Mouse (Mus musculus): ENCODE results near the gene Plin4. TPM values are rescaled to one million over a fixed set of nuclear protein-coding genes. Genes with fewer than 3 reads are reported as not detected.

The Plin4 gene
- total RNA-seq, 2 experiments from 2014 or later = 135 to 136 TPM

DNA sequence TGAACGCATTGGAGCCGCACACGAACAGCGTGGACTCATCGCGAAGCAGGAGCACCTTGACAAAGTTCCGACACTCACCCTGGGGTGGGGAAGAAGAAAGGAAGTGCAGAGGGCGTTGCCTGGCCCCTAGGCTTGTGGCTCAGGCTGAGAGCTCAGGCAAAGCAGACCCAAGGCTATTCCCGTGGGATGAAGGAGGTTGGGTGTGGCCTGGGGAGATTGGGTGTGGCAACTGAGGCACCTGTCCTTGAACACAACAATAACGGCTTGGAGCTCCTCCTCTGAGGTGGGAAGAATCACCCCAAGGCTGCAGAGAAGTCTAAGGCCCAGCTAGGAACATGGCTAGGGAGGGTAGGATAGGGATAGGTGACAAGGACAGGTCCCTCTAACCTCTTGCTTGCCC lies 21.5 kb upstream of the Plin4 start:
- no peak for DNase-seq (ENCODE audit: low spot score)
- intact Hi-C loops (cut with DNase I) = loop anchor here (5.0 kb wide), 1 partner anchor 221 kb away; no protein-coding TSS in a partner anchor

- no peak for DNase-seq (ENCODE audit: low spot score)
- intact Hi-C loops (cut with DNase I) = no loop called here
Measured at GRCm38 (mm10) chr17:56128246-56128645, 18.6 kb upstream of the Plin4 start.

DNA sequence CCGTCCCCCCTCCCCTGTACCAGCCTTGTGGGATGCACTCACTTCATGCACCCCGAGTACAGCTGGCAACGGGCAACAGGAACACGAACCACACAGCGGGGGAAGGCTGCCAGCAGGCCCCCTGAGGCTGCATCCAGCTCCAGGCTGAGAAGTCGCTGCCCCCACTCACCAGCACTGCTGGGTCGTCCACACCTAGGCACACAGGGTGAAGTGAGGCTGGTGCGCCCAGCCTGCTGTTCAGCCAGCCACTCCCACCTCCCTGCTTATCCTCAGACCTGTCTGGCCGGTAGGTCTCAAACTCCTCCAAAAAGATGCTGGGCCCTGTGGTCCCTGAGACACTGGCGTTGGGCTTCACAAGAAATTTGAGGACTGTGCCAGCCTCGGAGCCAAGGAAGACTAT lies 16.6 kb upstream of the Plin4 start:
- DNase-seq (ENCODE audit: low spot score) = no peak
- intact Hi-C loops (cut with DNase I) = no loop called here

DNA sequence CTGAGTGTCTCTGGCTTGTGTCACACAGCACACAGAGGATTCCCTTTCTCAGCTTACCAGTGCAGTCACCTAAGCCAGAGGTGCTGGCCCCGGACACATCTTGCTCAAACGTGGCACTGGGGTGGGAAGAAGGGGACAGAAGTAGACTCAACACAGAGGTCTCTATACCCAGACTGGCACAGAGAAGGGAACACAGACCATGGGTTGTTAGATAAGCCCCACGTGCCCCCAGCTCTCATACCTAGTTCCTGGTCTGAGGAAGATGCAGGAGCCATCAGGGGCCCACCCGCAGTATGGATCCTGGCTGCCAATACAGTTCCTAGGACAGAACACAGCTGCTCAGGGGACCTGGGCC lies 15.7 kb upstream of the Plin4 start:
- intact Hi-C loops (cut with DNase I) = no loop called here
- DNase-seq (ENCODE audit: low spot score) = no peak

GRCm38 (mm10) chr17:56124377-56125275 lies 15.0 kb upstream of the Plin4 start:
- intact Hi-C loops (cut with DNase I) = no loop called here

DNA sequence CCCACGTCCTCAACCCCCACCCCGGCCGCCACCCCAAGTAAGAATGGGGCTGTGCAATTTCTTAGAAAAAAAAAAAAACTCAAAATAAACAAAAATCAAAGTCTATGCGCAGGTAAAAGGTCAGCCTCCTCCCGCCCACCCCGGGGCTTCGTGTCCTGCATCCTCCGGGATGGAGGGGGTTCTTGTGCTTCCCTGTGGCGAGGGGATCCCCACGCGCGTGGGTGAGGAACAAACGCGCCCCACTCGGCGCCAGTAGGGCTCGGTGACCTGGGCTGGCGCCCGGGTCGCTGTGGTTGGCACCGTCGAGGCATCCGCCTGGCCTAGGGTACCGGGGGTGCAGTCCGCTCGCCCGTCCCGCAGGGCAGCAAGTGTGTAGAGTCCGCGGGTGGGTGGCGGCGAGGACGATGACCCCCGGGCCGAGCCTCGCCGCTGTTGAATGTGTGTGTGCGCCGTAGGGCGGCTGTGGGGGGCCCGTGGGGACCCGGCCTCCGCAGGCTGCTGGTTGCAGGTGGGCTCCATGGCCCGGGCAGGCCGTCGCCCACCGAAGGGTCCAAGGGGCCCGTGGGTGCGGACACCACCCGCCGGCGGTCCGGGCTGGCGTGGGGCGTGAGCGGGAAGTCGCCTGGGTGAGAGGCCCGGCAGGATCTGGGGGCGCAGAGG lies 14.2 kb upstream of the Plin4 start:
- no peak for DNase-seq (ENCODE audit: low spot score)
- intact Hi-C loops (cut with DNase I) = no loop called here

More at GRCm38 (mm10) chr17:56124377-56125275, 15.0 kb upstream of the Plin4 start:
- no peak for DNase-seq (ENCODE audit: low spot score)

GRCm38 (mm10) chr17:56123161-56123560 lies 13.6 kb upstream of the Plin4 start:
- no peak for DNase-seq (ENCODE audit: low spot score)
- intact Hi-C loops (cut with DNase I) = no loop called here

DNA sequence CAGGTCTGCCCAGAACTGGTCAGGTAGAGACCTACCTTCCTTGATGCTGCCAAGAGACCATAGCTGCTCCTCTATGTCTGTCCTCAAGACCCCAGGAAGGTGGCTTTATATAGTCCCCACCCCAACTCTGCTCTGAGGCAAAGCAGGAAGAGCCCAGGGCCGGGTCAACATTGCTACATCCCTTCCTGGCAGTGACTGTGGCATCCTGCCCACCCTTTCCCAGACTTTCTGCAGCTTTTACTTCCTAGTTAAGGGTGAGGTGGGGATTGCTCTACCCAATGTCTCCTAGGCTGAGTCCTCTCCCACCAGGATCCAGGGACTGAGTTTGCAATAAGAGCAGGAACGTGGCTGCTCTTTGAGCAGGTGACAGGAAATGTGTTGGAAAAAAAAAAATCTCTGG lies 12.2 kb upstream of the Plin4 start, which contains the start of gene Lrg1:
TSS of gene Lrg1 (minus strand) at position 176 of the 400 bp plus-strand sequence.
- DNase-seq (ENCODE audit: low spot score) = no peak
- intact Hi-C loops (cut with DNase I) = no loop called here

DNA sequence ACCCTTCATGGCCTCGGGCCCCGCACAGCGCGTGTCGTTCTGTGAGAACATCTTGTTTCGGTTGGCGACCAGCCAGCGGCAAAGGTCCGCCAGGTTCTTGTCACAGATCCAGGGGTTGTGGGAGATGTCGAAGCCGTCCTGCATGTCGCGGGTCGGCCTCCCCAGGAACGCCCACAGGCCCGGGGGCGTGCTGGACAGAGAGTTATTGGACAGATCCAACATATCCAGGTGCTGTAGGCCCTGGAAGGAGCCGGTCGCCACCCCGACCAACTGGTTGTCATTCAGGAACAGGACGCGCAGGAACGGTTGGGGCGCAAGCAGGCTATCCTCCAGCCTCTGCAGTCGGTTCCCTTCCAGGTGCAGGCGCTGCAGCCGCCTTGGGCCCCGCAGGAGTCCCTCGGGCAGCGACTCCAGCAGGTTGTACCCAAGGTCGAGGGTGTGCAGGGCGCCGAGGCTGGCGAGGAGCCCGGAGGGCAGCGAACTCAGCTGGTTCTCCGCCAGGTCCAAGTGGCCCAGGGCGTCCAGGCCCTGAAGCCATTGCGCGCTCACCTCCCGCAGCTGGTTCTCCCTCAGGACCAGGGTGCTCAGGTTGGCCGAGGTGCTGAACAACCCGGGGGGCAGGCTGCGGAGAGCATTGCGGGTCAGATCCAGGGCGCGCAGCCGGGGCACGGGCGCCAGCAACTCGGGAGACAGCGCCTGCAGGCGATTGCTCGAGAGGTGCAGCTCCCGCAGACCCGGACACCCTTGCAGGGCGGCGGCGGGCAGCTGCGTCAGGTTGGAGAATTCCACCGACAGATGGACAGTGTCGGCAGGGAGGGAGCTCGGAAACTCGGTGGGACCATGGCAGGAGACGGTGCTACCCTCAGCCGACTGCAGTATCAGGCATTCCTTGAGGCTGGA lies 10.6 kb upstream of the Plin4 start:
- intact Hi-C loops (cut with DNase I) = no loop called here
- DNase-seq (ENCODE audit: low spot score) = peak; percentile 56

- DNase-seq (ENCODE audit: low spot score) = no peak
Measured at GRCm38 (mm10) chr17:56119431-56119830, 9.8 kb upstream of the Plin4 start.

DNA sequence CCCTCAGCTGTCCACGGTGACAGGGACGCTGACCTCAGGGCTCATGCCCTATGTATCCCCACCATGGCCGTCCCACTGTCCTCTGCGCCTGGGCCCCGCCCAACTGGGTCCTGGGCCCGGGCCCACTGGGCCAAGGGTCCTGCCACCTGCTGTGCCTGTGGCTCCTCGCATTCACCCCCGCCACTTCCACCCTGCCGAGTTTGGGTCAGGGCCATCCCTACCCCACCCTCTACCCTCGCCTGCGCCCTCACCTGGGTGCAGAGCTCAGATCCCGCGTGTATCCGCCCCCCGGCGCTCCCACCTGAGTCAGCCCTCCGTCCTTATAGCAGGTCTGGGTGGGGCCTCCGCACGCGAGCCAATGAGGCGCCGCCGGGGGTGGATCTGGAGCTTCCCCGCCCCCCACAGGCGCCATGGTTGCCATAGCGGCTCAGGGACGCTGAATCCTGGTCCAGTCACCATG lies 7.7 kb upstream of the Plin4 start, which contains the start of gene Plin5:
TSS of gene Plin5 (minus strand) at position 346 of the 460 bp plus-strand sequence.
- intact Hi-C loops (cut with DNase I) = no loop called here

More at GRCm38 (mm10) chr17:56119431-56119830, 9.8 kb upstream of the Plin4 start:
- intact Hi-C loops (cut with DNase I) = no loop called here

DNA sequence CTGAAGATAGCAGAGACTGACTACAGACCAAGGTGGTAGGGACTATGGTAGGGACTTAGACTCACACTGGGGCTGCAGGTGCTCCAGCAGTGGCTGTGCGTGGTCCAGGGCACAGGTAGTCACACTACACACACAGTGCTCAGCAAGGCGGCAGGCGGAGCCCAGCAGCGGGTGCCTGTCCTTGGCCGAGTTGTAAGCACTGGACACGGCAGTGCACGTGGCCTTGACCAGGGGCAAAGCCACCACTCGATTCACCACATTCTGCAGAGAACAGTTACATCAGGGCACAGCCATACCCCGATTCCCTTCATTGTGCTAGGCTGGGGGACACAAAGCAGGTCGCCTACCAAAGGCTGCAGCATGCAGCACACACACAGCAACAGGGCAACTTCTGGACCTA lies 6.6 kb upstream of the Plin4 start:
- intact Hi-C loops (cut with DNase I) = no loop called here
- DNase-seq (ENCODE audit: low spot score) = no peak

More for the DNA sequence above, 7.7 kb upstream of the Plin4 start, which contains the start of gene Plin5:
- peak; percentile 59 for DNase-seq (ENCODE audit: low spot score)

- no peak for DNase-seq (ENCODE audit: low spot score)
- intact Hi-C loops (cut with DNase I) = loop anchor here (5.0 kb wide), 1 partner anchor 140 kb away; no protein-coding TSS in a partner anchor
Measured at GRCm38 (mm10) chr17:56112743-56113142, 3.1 kb upstream of the Plin4 start.

DNA sequence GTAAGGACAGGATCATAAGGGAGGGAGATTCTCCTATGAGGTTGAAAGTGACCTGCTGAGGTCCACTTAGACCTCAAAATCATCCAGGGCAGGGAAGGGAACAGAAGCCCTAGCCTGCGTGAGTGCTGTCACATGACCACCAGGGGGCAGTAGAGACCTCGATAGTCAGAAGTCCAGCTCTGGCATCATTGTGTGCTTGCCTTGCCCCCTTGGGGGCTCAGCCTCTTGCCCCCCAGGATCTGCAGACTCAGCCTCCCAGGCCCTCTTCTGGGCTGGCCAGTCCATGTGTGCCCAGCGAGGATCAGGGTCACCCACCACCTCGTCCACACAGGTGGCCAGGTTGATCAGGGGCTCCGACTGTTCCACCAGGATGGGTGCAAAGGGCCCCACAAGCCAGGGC lies 2.3 kb upstream of the Plin4 start:
- DNase-seq (ENCODE audit: low spot score) = no peak
- intact Hi-C loops (cut with DNase I) = loop anchor here (5.0 kb wide), 1 partner anchor 140 kb away; no protein-coding TSS in a partner anchor

- DNase-seq (ENCODE audit: low spot score) = no peak
- intact Hi-C loops (cut with DNase I) = loop anchor here (5.0 kb wide), 1 partner anchor 141 kb away; no protein-coding TSS in a partner anchor
Measured at GRCm38 (mm10) chr17:56111021-56111420, 1.4 kb upstream of the Plin4 start.

DNA sequence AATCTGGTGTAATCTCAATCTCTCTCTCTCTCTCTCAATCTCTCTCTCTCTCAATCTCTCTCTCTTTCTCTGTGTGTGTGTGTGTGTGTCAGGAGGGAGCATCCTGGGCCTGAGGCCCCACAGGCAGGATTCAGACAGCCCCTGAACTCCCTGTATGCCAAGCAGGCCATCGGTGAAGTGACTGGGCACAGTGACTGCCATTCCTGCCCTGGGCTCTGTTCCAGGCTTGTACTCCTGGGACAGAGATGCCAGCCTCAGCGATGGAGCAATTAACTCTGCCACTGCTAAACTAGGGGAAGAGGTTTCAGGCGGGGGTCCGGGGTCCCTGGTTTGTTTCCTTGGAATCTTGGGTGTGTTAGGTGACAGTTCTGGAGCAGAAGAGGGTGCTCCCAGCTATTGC lies 968 bp upstream of the Plin4 start:
- DNase-seq (ENCODE audit: low spot score) = no peak
- intact Hi-C loops (cut with DNase I) = loop anchor here (5.0 kb wide), 1 partner anchor 142 kb away; no protein-coding TSS in a partner anchor

DNA sequence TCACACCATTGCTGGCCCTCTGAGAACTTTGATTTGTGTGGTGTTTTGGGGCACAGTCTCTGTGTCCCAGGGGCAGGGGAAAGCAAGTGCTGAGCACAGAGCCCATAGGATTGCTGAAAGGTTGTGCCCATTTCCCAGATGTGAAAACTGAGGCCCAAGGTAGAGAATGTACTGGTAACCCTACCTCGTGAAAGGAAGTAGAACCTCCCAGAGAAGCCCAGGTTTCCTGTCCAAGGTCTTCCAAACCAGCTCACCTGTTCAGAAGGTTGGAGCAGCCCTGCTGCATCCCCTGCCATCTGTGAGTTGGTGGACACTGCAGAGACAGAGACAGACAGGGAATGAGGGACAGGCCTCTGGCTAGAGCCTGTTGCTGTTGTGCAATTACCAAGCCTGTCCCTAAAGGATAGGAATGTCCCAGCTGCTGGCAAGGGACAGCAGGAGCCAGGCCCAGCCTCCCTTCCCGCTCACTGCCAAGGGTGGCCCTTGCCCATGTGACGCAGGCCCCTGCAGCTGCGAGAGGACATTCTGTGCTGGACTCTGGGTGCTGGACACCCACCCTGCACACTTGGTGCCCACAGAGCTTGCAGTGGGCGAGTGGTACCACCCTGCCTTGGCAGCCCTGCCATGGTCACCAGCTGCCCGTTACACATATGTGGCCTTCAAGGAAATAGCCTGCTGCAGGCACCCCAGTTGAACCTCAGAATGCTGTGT lies 1.1 kb downstream of the Plin4 start:
- intact Hi-C loops (cut with DNase I) = no loop called here
- peak; percentile 85 for DNase-seq (ENCODE audit: low spot score)

DNA sequence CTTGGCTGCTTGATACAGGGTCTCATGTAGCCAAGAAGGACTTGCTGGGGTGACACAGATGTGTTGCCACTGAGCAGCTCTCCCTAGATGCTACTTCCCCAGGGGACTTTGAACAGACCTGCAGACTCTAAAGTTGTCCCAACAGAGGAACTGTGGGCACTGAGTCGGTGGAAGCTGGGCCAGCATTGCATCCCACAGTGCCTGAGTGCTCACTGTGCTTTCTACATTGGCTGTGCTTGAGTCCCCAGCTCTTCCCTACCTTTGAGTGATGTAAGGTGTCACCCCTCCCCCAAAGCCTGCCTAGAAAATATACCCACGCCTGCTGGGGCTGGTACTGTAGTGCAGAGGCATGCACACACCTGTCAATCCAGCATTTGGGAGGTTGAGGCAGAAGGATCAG lies 1.9 kb downstream of the Plin4 start:
- no peak for DNase-seq (ENCODE audit: low spot score)
- intact Hi-C loops (cut with DNase I) = no loop called here

DNA sequence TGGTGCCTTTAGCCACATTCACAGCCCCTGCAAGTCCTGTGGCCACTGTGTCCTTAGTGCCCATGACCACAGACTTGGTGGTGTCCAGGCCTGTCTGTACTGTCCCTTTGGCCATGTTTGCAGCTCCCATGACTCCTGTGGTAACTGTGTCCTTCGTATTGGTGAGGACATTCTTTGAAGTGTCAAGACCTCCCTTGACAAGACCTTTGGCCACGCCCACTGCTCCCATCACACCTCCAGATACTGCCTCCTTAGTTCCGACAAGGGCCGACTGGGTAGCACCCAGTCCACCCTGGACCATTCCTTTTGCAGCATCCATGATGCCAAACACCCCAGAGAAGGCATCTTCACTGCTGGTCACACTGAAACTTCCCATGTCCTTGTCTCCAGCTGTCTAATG lies 2.6 kb downstream of the Plin4 start:
- intact Hi-C loops (cut with DNase I) = no loop called here
- no peak for DNase-seq (ENCODE audit: low spot score)

Measured in heart, postnatal 25 days (tissue).